Mouse (Mus musculus) small intestine, adult 2 months (tissue): ENCODE measurements around the gene Trappc4. TPM values are rescaled to one million over a fixed set of nuclear protein-coding genes. Genes with fewer than 3 reads are reported as not detected.
"Not testable (repeated sequence)": the region's sequence is repeated elsewhere in the genome, so short reads cannot be mapped to it uniquely, and the experiment has no call there.

Source experiments
- H3K27ac ChIP-seq: fragments of 200-500 bp; 2 replicates; pipeline ENCODE4 v1.5.1; 2012; ENCODE audit warnings: low read depth, low read length, control low read depth, inconsistent platforms; ENCODE audit not compliant: insufficient read depth
- H3K27me3 ChIP-seq: fragments of 200-500 bp; 2 replicates; pipeline ENCODE4 v1.6.1; 2012; ENCODE audit warnings: mild to moderate bottlenecking, moderate library complexity, low read length, inconsistent platforms; ENCODE audit not compliant: control insufficient read depth, insufficient read depth
- H3K36me3 ChIP-seq: fragments of 200-500 bp; 2 replicates; pipeline ENCODE4 v1.6.1; 2012; ENCODE audit warnings: mild to moderate bottlenecking, low read length, control low read depth, inconsistent platforms; ENCODE audit not compliant: control insufficient read depth, insufficient read depth
- H3K4me1 ChIP-seq: fragments of 200-500 bp; 2 replicates; pipeline ENCODE4 v1.6.1; 2012; ENCODE audit warnings: low read length, inconsistent platforms, mixed read lengths; ENCODE audit not compliant: control insufficient read depth, insufficient read depth, insufficient read length
- H3K4me3 ChIP-seq: fragments of 200-500 bp; 2 replicates; pipeline ENCODE4 v1.5.1; 2012; ENCODE audit warnings: low read depth, mild to moderate bottlenecking, control low read depth, inconsistent platforms, low read length, moderate library complexity
- CTCF ChIP-seq: fragments of 200-500 bp; IDR thresholded peaks from 2 replicates; pipeline ENCODE4 v1.5.1; 2012; ENCODE audit warnings: low read depth, mild to moderate bottlenecking, control low read depth, inconsistent platforms, low read length, moderate library complexity, mixed read lengths; ENCODE audit not compliant: insufficient replicate concordance, insufficient read length; ENCODE audit errors: extremely low read depth
- POLR2A ChIP-seq: fragments of 200-500 bp; IDR thresholded peaks from 2 replicates; pipeline ENCODE4 v1.6.1; 2012; ENCODE audit warnings: low read depth, mild to moderate bottlenecking, control low read depth, inconsistent platforms, low read length, moderate library complexity
- WGBS: fragments of 180-500 bp; shearing (Covaris S2); methylation state at CpG from one replicate; pipeline ENCODE4 v1.1.7; 2018; 5-methylcytosine and 5-hydroxymethylcytosine counted together
- polyA plus RNA-seq: library from polyadenylated mRNA; depleted of rRNA; stranded (reverse); fragments of >200 nt; gene quantifications from 2 replicates; pipeline ENCODE4 v1.2.3, GENCODE M21; 2012

The Trappc4 gene
- polyA plus RNA-seq, 1 experiment, result 36.5 TPM

GRCm38 (mm10) chr9:44391466-44391865, 15.9 kb downstream of the Trappc4 start:
- Histone ChIP-seq H3K4me1 (peaks cover 4% of the 10 kb centered on the region; the same call in 1 of the 2 replicates), H3K4me3 (no peak overlapping the region), H3K27ac (no peak overlapping the region), H3K36me3 (peaks cover 46% of the 10 kb centered on the region), H3K27me3 (no peaks in the 10 kb centered on the region)
- 24% methylated on average over 4 of the region's 4 CpGs for WGBS
- TF ChIP-seq POLR2A (no peak), CTCF (peak; percentile 74; the same call in 1 of the 2 replicates)

- Histone ChIP-seq H3K27me3 (no peaks in the 10 kb centered on the region), H3K27ac (no peak overlapping the region), H3K4me3 (no peak overlapping the region), H3K4me1 (no peaks in the 10 kb centered on the region), H3K36me3 (peaks cover 65% of the 10 kb centered on the region)
- TF ChIP-seq CTCF (peak; percentile 70; the same call in 1 of the 2 replicates), POLR2A (no peak)
- WGBS, result 48% methylated on average over 8 of the region's 8 CpGs
These were observed 18.1 kb downstream of the Trappc4 start for GRCm38 (mm10) chr9:44389273-44389672.

GRCm38 (mm10) chr9:44387221-44387620, 20.2 kb downstream of the Trappc4 start:
- Histone ChIP-seq H3K4me1 (no peaks in the 10 kb centered on the region), H3K27me3 (no peaks in the 10 kb centered on the region), H3K4me3 (no peak overlapping the region), H3K27ac (no peak overlapping the region), H3K36me3 (peaks cover 82% of the 10 kb centered on the region)
- no peak for TF ChIP-seq CTCF
- TF ChIP-seq POLR2A, result no peak
- 44% methylated on average over 3 of the region's 3 CpGs for WGBS

GRCm38 (mm10) chr9:44384596-44384995, 22.8 kb downstream of the Trappc4 start:
- TF ChIP-seq CTCF (no peak), POLR2A (no peak)
- Histone ChIP-seq H3K4me3 (no peak overlapping the region), H3K4me1 (peaks cover 3% of the 10 kb centered on the region; the same call in 1 of the 2 replicates), H3K27me3 (no peaks in the 10 kb centered on the region), H3K36me3 (peaks cover 75% of the 10 kb centered on the region), H3K27ac (no peak overlapping the region)
- WGBS, result 72% methylated on average over 13 of the region's 13 CpGs

GRCm38 (mm10) chr9:44379862-44380261, 27.5 kb downstream of the Trappc4 start:
- no peaks in the 10 kb centered on the region for H3K27me3 ChIP-seq
- TF ChIP-seq POLR2A (no peak), CTCF (no peak)
- H3K4me3 ChIP-seq, result peak overlapping the region; percentile 83
- H3K27ac ChIP-seq, result peak overlapping the region; percentile 24
- H3K36me3 ChIP-seq, result peaks cover 36% of the 10 kb centered on the region
- 2% methylated on average over 15 of the region's 15 CpGs for WGBS
- H3K4me1 ChIP-seq, result peaks cover 3% of the 10 kb centered on the region; the same call in 1 of the 2 replicates

GRCm38 (mm10) chr9:44379054-44379834, 28.2 kb downstream of the Trappc4 start, which contains the start of gene Hyou1:
TSS of gene Hyou1 (plus strand) at chr9:44379490.
- TF ChIP-seq POLR2A (peak; percentile 88), CTCF (no peak)
- Histone ChIP-seq H3K36me3 (peaks cover 30% of the 10 kb centered on the region), H3K4me3 (peak within 1 kb of the TSS; percentile 83), H3K27me3 (no peaks in the 10 kb centered on the region), H3K4me1 (peaks cover 3% of the 10 kb centered on the region; the same call in 1 of the 2 replicates), H3K27ac (peak within 1 kb of the TSS; percentile 83)
- WGBS, result under 1% methylated on average over 83 of the region's 83 CpGs

GRCm38 (mm10) chr9:44378153-44378730, 29.2 kb downstream of the Trappc4 start:
- H3K27ac ChIP-seq, result peak overlapping the region; percentile 83
- WGBS, result 36% methylated on average over 5 of the region's 5 CpGs
- H3K4me1 ChIP-seq, result peaks cover 5% of the 10 kb centered on the region; the same call in 1 of the 2 replicates
- H3K4me3 ChIP-seq, result no peak overlapping the region
- peaks cover 21% of the 10 kb centered on the region for H3K36me3 ChIP-seq
- no peaks in the 10 kb centered on the region for H3K27me3 ChIP-seq
- TF ChIP-seq POLR2A (no peak), CTCF (no peak)

- H3K27me3 ChIP-seq, H3K4me1 ChIP-seq, H3K4me3 ChIP-seq, H3K27ac ChIP-seq: not testable (repeated sequence)
- 79% methylated on average over 2 of the region's 2 CpGs for WGBS
- peaks cover 14% of the 10 kb centered on the region for H3K36me3 ChIP-seq
These were observed 30.1 kb downstream of the Trappc4 start for GRCm38 (mm10) chr9:44377335-44377734.
